In genomic region chr13:106835844-106836526, GRCm38 (mm10) we compare ENCODE assay signal across 9 mouse cellular contexts.
DNase-seq lines count a peak whose midpoint lies in the region; ATAC-seq and TF ChIP-seq lines count a peak whose summit lies in the region.
"Had no signal": no experiment of that assay in that cellular context is flagged by ENCODE, and none has a peak within 500 bp of the region (broad histone marks: within the 10 kb centered on the region; RNA-seq: fewer than 3 reads in every experiment).

No protein-coding gene starts in this region.

- no peaks in the 10 kb centered on the region for H3K9me3 ChIP-seq in forebrain, postnatal 0 days (ENCODE audit: low read length)
- H3K9me3 ChIP-seq in forebrain, embryonic 16.5 days (ENCODE audit: control insufficient read depth, low read length) = no peaks in the 10 kb centered on the region
- H3K9me3 ChIP-seq in CH12.LX (replicated peaks; ENCODE audit: low read length) = no peaks in the 10 kb centered on the region
- no peaks in the 10 kb centered on the region for H3K9me3 ChIP-seq in erythroblast, embryonic 14.5 days (ENCODE audit: control insufficient read depth, low read length)
- H3K9me3 ChIP-seq: limb, embryonic 12.5 days had no signal

- no peaks in the 10 kb centered on the region for H3K36me3 ChIP-seq in forebrain, postnatal 0 days (ENCODE audit: insufficient read depth)
- H3K36me3 ChIP-seq in forebrain, embryonic 16.5 days (ENCODE audit: control insufficient read depth, insufficient read depth) = no peaks in the 10 kb centered on the region
- peaks cover 0 to 38% of the 10 kb centered on the region in 2 experiments for H3K36me3 ChIP-seq in CH12.LX (replicated peaks in 1 of 2; ENCODE audit: control insufficient read depth in 1 of 2, insufficient read depth in 1 of 2, low read length in 1 of 2)
- peaks cover 18% of the 10 kb centered on the region for H3K36me3 ChIP-seq in erythroblast, embryonic 14.5 days (ENCODE audit: control insufficient read depth)
- H3K36me3 ChIP-seq in kidney, adult 2 months (ENCODE audit: control insufficient read depth, insufficient read depth, low read length) = no peaks in the 10 kb centered on the region; the same call in 1 of the 2 replicates

- no peak for TF ChIP-seq POLR2A in CH12.LX (IDR thresholded peaks at IDR 0.05; ENCODE audit: low read depth, low read length)
- no peak for TF ChIP-seq POLR2A in kidney, adult 2 months (IDR thresholded peaks at IDR 0.05; ENCODE audit: low read depth, low read length)

- DNase-seq in forebrain, postnatal 0 days = peak; percentile 3
- DNase-seq in CH12.LX (ENCODE audit: extremely low read depth) = peak; percentile 15
- DNase-seq in kidney, adult 2 months = peak; percentile 88
- DNase-seq in lung, postnatal 36 days = peak; percentile 74
- DNase-seq in thymus, postnatal 14 days = peak; percentile 69
- no peak for DNase-seq in left cerebral cortex, adult 9 months (ENCODE audit: low spot score in 2 of 2)

- no peaks in the 10 kb centered on the region for H3K79me2 ChIP-seq in CH12.LX (replicated peaks; ENCODE audit: control insufficient read depth, extremely low read depth, insufficient read depth, poor library complexity, severe bottlenecking)

- TF ChIP-seq EP300 in CH12.LX (IDR thresholded peaks at IDR 0.05; ENCODE audit: low read length) = no peak

- TF ChIP-seq RAD21 in CH12.LX (IDR thresholded peaks at IDR 0.05; ENCODE audit: low read depth, low read length) = no peak

- H3K27ac ChIP-seq in forebrain, postnatal 0 days (ENCODE audit: low read depth, low read length) = no peak overlapping the region
- H3K27ac ChIP-seq in forebrain, embryonic 16.5 days (ENCODE audit: low read length) = no peak overlapping the region
- H3K27ac ChIP-seq in CH12.LX (ENCODE audit: insufficient read depth, low read depth) = no peak overlapping the region
- H3K27ac ChIP-seq in kidney, adult 2 months (ENCODE audit: insufficient read depth, low read depth, low read length) = no peak overlapping the region
- H3K27ac ChIP-seq: limb, embryonic 12.5 days had no signal

- peak; percentile 71 for ATAC-seq in forebrain, postnatal 0 days
- ATAC-seq in forebrain, embryonic 16.5 days = no peak

- H3K4me1 ChIP-seq in forebrain, postnatal 0 days (ENCODE audit: insufficient read depth) = no peaks in the 10 kb centered on the region; the same call in 1 of the 2 replicates
- no peaks in the 10 kb centered on the region for H3K4me1 ChIP-seq in forebrain, embryonic 16.5 days (replicated peaks; ENCODE audit: control insufficient read depth, insufficient read depth, low read length)
- H3K4me1 ChIP-seq in CH12.LX (ENCODE audit: control insufficient read depth in 1 of 2, insufficient read depth in 2 of 2) = peaks cover 0 to 3% of the 10 kb centered on the region in 2 experiments; a peak in 1 of 4 replicates
- H3K4me1 ChIP-seq in erythroblast, embryonic 14.5 days (ENCODE audit: control insufficient read depth) = peaks cover 28% of the 10 kb centered on the region
- no peaks in the 10 kb centered on the region for H3K4me1 ChIP-seq in kidney, adult 2 months (ENCODE audit: control insufficient read depth, insufficient read depth, low read length)
- H3K4me1 ChIP-seq: limb, embryonic 12.5 days had no signal

- no peaks in the 10 kb centered on the region for H3K27me3 ChIP-seq in forebrain, postnatal 0 days (ENCODE audit: insufficient read depth, low read length)
- no peaks in the 10 kb centered on the region for H3K27me3 ChIP-seq in forebrain, embryonic 16.5 days (replicated peaks; ENCODE audit: control insufficient read depth, insufficient read depth, low read length)
- no peaks in the 10 kb centered on the region for H3K27me3 ChIP-seq in CH12.LX (replicated peaks)
- H3K27me3 ChIP-seq in erythroblast, embryonic 14.5 days (ENCODE audit: control insufficient read depth) = no peaks in the 10 kb centered on the region
- H3K27me3 ChIP-seq in kidney, adult 2 months (replicated peaks; ENCODE audit: control insufficient read depth, insufficient read depth, low read length) = no peaks in the 10 kb centered on the region
- H3K27me3 ChIP-seq: limb, embryonic 12.5 days had no signal

- 67% methylated on average over 15 of the region's 15 CpGs for WGBS in forebrain, postnatal 0 days
- 81% methylated on average over 15 of the region's 15 CpGs for WGBS in forebrain, embryonic 16.5 days
- 53% methylated on average over 15 of the region's 15 CpGs for WGBS in kidney, adult 2 months

- in situ Hi-C loops in CH12.LX (cut with MboI; ENCODE audit: low pct_ligation_motif_present, low pct_unique_long_range_greater_than_20kb, low sequenced_read_pairs) = no loop called here

- no peak overlapping the region for H3K4me3 ChIP-seq in forebrain, postnatal 0 days (ENCODE audit: low read depth, low read length)
- no peak overlapping the region for H3K4me3 ChIP-seq in forebrain, embryonic 16.5 days (replicated peaks; ENCODE audit: low read length)
- H3K4me3 ChIP-seq in CH12.LX (replicated peaks in 1 of 3; ENCODE audit: low read depth in 2 of 3, low read length in 2 of 3, poor library complexity in 1 of 3) = no peak overlapping the region
- H3K4me3 ChIP-seq in erythroblast, embryonic 14.5 days (replicated peaks) = peak overlapping the region; percentile 38
- H3K4me3 ChIP-seq in kidney, adult 2 months (ENCODE audit: insufficient read depth, low read depth, low read length) = peak overlapping the region; percentile 32
- H3K4me3 ChIP-seq: limb, embryonic 12.5 days had no signal

- no peak overlapping the region for H3K4me2 ChIP-seq in forebrain, postnatal 0 days (ENCODE audit: low read depth)
- H3K4me2 ChIP-seq in forebrain, embryonic 16.5 days (ENCODE audit: low read length) = no peak overlapping the region
- no peak overlapping the region for H3K4me2 ChIP-seq in CH12.LX (ENCODE audit: insufficient read depth, low read depth, poor library complexity, severe bottlenecking)
- H3K4me2 ChIP-seq: limb, embryonic 12.5 days had no signal

- H3K9ac ChIP-seq in forebrain, postnatal 0 days = no peak overlapping the region
- no peak overlapping the region for H3K9ac ChIP-seq in forebrain, embryonic 16.5 days (replicated peaks; ENCODE audit: low read depth, low read length)
- H3K9ac ChIP-seq in CH12.LX (ENCODE audit: insufficient read depth, low read depth) = no peak overlapping the region
- H3K9ac ChIP-seq: limb, embryonic 12.5 days had no signal

- no peak for TF ChIP-seq CTCF in forebrain, postnatal 0 days (IDR thresholded peaks at IDR 0.05; ENCODE audit: low read depth)
- no peak for TF ChIP-seq CTCF in CH12.LX (conservative IDR thresholded peaks at IDR 0.05 in 1 of 2, IDR thresholded peaks at IDR 0.05 in 1 of 2; ENCODE audit: low read depth in 2 of 2, low read length in 2 of 2)
- no peak for TF ChIP-seq CTCF in kidney, adult 2 months (conservative IDR thresholded peaks at IDR 0.05; ENCODE audit: insufficient read depth, insufficient read length, low read depth, low read length)

- dilution Hi-C loops in CH12.LX (cut with MboI; ENCODE audit: extremely low pct_ligation_motif_present, extremely low pct_unique_long_range_greater_than_20kb, low sequenced_read_pairs) = no loop called here

TF ChIP-seq in CH12.LX, 34 proteins besides CTCF, POLR2A, EP300 and RAD21:
- TF ChIP-seq NELFE (IDR thresholded peaks at IDR 0.05; ENCODE audit: low read depth, low read length) = no peak
- no peak for TF ChIP-seq ELF1 (IDR thresholded peaks at IDR 0.05; ENCODE audit: low read depth, low read length)
- TF ChIP-seq CHD1 (IDR thresholded peaks at IDR 0.05; ENCODE audit: low read depth, low read length) = no peak
- no peak for TF ChIP-seq MAZ (IDR thresholded peaks at IDR 0.05; ENCODE audit: low read depth, low read length)
- TF ChIP-seq JUN (IDR thresholded peaks at IDR 0.05; ENCODE audit: insufficient read depth, low read depth, low read length) = no peak
- no peak for TF ChIP-seq MAX (IDR thresholded peaks at IDR 0.05; ENCODE audit: low read length)

Comparison
In these comparisons a context has a peak if more than half of its experiments do, and no peak if none do; other contexts are left out.
1. DNase-seq: peak in forebrain, postnatal 0 days (single experiment), CH12.LX (single experiment), kidney, adult 2 months (single experiment), lung, postnatal 36 days (single experiment) and thymus, postnatal 14 days (single experiment); none in left cerebral cortex, adult 9 months (0 of 2).
2. H3K4me3 ChIP-seq: peak in erythroblast, embryonic 14.5 days (single experiment) and kidney, adult 2 months (single experiment); none in forebrain, postnatal 0 days (single experiment), forebrain, embryonic 16.5 days (single experiment) and CH12.LX (0 of 3).